Mouse (Mus musculus) kidney, embryonic 16.5 days (tissue): ENCODE measurements around the gene Rbfox3. TPM values are rescaled to one million over a fixed set of nuclear protein-coding genes. Genes with fewer than 3 reads are reported as not detected.

Source experiments
- ATAC-seq: fragments of 200-750 bp; cut with Nextera tagmentation; 2 replicates; pipeline ENCODE4 v1.8.0; 2017; ENCODE audit warnings: moderate TSS enrichment; ENCODE audit not compliant: low FRiP score, low TSS enrichment
- H3K27ac ChIP-seq: fragments of 300-500 bp; sonication (generic); 2 replicates; pipeline ENCODE4 v1.5.1; 2014; ENCODE audit warnings: low read length
- H3K27me3 ChIP-seq: fragments of 300-500 bp; sonication (generic); 2 replicates; pipeline ENCODE4 v1.6.1; 2014; ENCODE audit warnings: low read length, control low read depth, mixed read lengths; ENCODE audit not compliant: insufficient read depth
- H3K36me3 ChIP-seq: fragments of 300-500 bp; sonication (generic); 2 replicates; pipeline ENCODE4 v1.6.1; 2014; ENCODE audit warnings: low read length, control low read depth, mixed read lengths; ENCODE audit not compliant: insufficient read depth
- H3K4me1 ChIP-seq: fragments of 300-500 bp; sonication (generic); 2 replicates; pipeline ENCODE4 v1.6.1; 2014; ENCODE audit warnings: low read length, control low read depth, mixed read lengths; ENCODE audit not compliant: insufficient read depth
- H3K4me2 ChIP-seq: fragments of 300-500 bp; sonication (generic); replicated peaks from 2 replicates; pipeline ENCODE4 v1.6.1; 2014; ENCODE audit warnings: low read depth, low read length
- H3K4me3 ChIP-seq: fragments of 300-500 bp; sonication (generic); 2 replicates; pipeline ENCODE4 v1.5.1; 2014; ENCODE audit warnings: mild to moderate bottlenecking, low read length
- H3K9ac ChIP-seq: fragments of 300-500 bp; sonication (generic); replicated peaks from 2 replicates; pipeline ENCODE4 v1.6.1; 2014; ENCODE audit warnings: low read length
- H3K9me3 ChIP-seq: fragments of 300-500 bp; sonication (generic); 2 replicates; pipeline ENCODE4 v1.6.1; 2016; ENCODE audit warnings: low read length, control low read depth
- whole genome bisulfite sequencing: fragments of 180-500 bp; shearing (Covaris S2); extraction: QIAGEN DNeasy Blood & Tissue Kit; methylation state at CpG from one replicate; pipeline ENCODE4 v1.1.7; 2014; 5-methylcytosine and 5-hydroxymethylcytosine counted together
- polyA plus RNA-seq: library from polyadenylated mRNA; unstranded; fragments of >200 nt; fragmentation: Nextera tagmentation; extraction: Ambion mirVana; gene quantifications from 2 replicates; pipeline ENCODE4 v1.2.1, GENCODE M21; 2015

Rbfox3 gene
- polyA plus RNA-seq, 1 experiment from 2014 or later, result 1.0 TPM

GRCm38 (mm10) chr11:118583573-118583972 is 327.8 kb downstream of the Rbfox3 start:
- Histone ChIP-seq H3K4me3 (no peak overlapping the region), H3K27ac (no peak overlapping the region)
- 83% methylated on average over 8 of the region's 8 CpGs for WGBS

DNA sequence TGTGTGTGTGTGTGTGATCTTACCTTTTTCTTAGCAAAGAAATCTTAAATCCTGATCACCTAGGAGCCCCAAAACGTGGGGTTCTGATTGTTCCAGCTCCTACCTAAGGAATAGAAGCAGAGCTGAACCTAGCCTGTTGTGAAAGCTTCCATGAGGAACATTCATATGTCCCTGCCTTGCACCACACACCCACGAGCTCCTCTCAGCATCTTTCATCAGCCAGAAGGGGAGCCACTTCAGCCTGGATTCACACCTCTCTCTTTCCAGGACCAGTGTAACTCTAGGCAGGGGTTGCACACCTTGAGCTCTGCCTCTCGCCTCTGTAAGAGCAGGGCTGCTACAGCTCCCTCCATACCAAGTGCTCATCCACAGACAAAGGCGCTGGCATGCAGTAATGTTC is 330.4 kb downstream of the Rbfox3 start:
- no peak for ATAC-seq
- no peaks in the 10 kb centered on the region for H3K36me3 ChIP-seq
- H3K4me2 ChIP-seq, result no peak overlapping the region
- 51% methylated on average over 4 of the region's 4 CpGs for WGBS
- H3K4me3 ChIP-seq, result no peak overlapping the region
- peaks cover 10% of the 10 kb centered on the region; the same call in 1 of the 2 replicates for H3K27me3 ChIP-seq
- H3K27ac ChIP-seq, result no peak overlapping the region
- no peak overlapping the region for H3K9ac ChIP-seq
- no peaks in the 10 kb centered on the region for H3K4me1 ChIP-seq
- H3K9me3 ChIP-seq, result no peaks in the 10 kb centered on the region

More at GRCm38 (mm10) chr11:118583573-118583972, 327.8 kb downstream of the Rbfox3 start:
- H3K4me2 ChIP-seq, result no peak overlapping the region
- H3K36me3 ChIP-seq, result no peaks in the 10 kb centered on the region
- no peaks in the 10 kb centered on the region for H3K9me3 ChIP-seq
- H3K27me3 ChIP-seq, result peaks cover 4% of the 10 kb centered on the region; the same call in 1 of the 2 replicates
- no peaks in the 10 kb centered on the region for H3K4me1 ChIP-seq
- no peak for ATAC-seq
- no peak overlapping the region for H3K9ac ChIP-seq

- no peak overlapping the region for H3K27ac ChIP-seq
- H3K4me3 ChIP-seq, result no peak overlapping the region
- H3K9me3 ChIP-seq, result no peaks in the 10 kb centered on the region
- H3K36me3 ChIP-seq, result no peaks in the 10 kb centered on the region
- WGBS, result 76% methylated on average over 8 of the region's 8 CpGs
- H3K4me2 ChIP-seq, result no peak overlapping the region
- peaks cover 14% of the 10 kb centered on the region; the same call in 1 of the 2 replicates for H3K27me3 ChIP-seq
- H3K4me1 ChIP-seq, result no peaks in the 10 kb centered on the region
- H3K9ac ChIP-seq, result no peak overlapping the region
- ATAC-seq, result no peak
Observed at GRCm38 (mm10) chr11:118579622-118580021, 331.8 kb downstream of the Rbfox3 start.

- H3K9ac ChIP-seq, result no peak overlapping the region
- H3K4me1 ChIP-seq, result no peaks in the 10 kb centered on the region
- peaks cover 28% of the 10 kb centered on the region for H3K27me3 ChIP-seq
- H3K9me3 ChIP-seq, result no peaks in the 10 kb centered on the region
- H3K36me3 ChIP-seq, result no peaks in the 10 kb centered on the region
- no peak for ATAC-seq
- no peak overlapping the region for H3K4me2 ChIP-seq
- H3K27ac ChIP-seq, result no peak overlapping the region
- 61% methylated on average over 15 of the region's 15 CpGs for WGBS
- H3K4me3 ChIP-seq, result no peak overlapping the region
Observed at GRCm38 (mm10) chr11:118577271-118577670, 334.1 kb downstream of the Rbfox3 start.

GRCm38 (mm10) chr11:118576611-118577010 is 334.8 kb downstream of the Rbfox3 start:
- H3K9me3 ChIP-seq, result no peaks in the 10 kb centered on the region
- WGBS, result 57% methylated on average over 8 of the region's 8 CpGs

DNA sequence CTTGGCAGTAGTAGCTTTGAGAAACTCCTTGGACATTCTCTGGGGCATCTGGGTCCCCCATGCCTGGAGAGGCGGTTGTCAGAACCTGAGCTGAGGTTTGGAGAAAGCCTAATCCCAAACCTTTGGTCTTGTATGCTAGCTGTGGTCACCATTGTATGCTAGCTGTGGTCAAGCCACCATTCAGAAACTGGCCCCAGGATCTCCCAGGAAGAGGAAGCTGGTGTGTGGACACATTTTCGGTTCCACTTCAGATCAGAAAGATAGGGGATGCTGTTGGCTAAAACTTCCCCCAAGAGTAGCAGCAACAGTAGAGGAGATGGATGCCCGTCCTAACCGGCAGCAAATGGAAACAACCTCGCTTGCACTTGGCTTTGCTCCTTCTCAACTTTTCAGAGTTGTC is 337.0 kb downstream of the Rbfox3 start:
- Histone ChIP-seq H3K27ac (no peak overlapping the region), H3K4me2 (no peak overlapping the region), H3K4me1 (no peaks in the 10 kb centered on the region), H3K27me3 (peaks cover 57% of the 10 kb centered on the region), H3K36me3 (no peaks in the 10 kb centered on the region), H3K4me3 (no peak overlapping the region), H3K9me3 (no peaks in the 10 kb centered on the region), H3K9ac (no peak overlapping the region)
- WGBS, result 84% methylated on average over 5 of the region's 5 CpGs
- no peak for ATAC-seq

More at GRCm38 (mm10) chr11:118576611-118577010, 334.8 kb downstream of the Rbfox3 start:
- Histone ChIP-seq H3K4me1 (no peaks in the 10 kb centered on the region), H3K4me2 (no peak overlapping the region), H3K4me3 (no peak overlapping the region), H3K27ac (no peak overlapping the region), H3K36me3 (no peaks in the 10 kb centered on the region), H3K9ac (no peak overlapping the region), H3K27me3 (peaks cover 35% of the 10 kb centered on the region)
- ATAC-seq, result no peak

GRCm38 (mm10) chr11:118573569-118573968 is 337.8 kb downstream of the Rbfox3 start:
- no peak overlapping the region for H3K27ac ChIP-seq
- peaks cover 62% of the 10 kb centered on the region for H3K27me3 ChIP-seq
- no peak overlapping the region for H3K4me2 ChIP-seq
- H3K36me3 ChIP-seq, result no peaks in the 10 kb centered on the region
- no peak overlapping the region for H3K4me3 ChIP-seq
- WGBS, result 0% methylated on average over 3 of the region's 3 CpGs
- H3K4me1 ChIP-seq, result no peaks in the 10 kb centered on the region
- no peaks in the 10 kb centered on the region for H3K9me3 ChIP-seq
- H3K9ac ChIP-seq, result no peak overlapping the region
- no peak for ATAC-seq

DNA sequence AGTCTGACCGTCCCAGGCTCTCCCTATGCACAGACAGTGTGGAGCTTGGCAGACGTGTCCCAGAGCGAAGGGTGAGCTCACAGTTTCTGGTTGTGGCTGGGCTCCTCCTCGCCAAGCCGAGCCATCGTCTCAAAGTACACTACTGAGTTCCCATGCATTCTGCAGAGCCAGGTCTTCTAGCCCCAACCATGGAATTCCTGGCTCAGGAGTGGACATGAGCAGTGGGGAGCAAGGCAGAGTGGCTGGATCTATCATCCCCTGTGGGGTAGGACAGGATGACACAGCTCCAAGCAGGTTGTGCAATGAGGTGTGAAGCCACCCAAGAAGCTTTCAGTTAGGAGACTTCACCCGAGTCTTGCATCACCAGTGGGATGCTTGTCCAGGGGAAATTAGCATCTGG is 338.4 kb downstream of the Rbfox3 start:
- peaks cover 65% of the 10 kb centered on the region for H3K27me3 ChIP-seq

DNA sequence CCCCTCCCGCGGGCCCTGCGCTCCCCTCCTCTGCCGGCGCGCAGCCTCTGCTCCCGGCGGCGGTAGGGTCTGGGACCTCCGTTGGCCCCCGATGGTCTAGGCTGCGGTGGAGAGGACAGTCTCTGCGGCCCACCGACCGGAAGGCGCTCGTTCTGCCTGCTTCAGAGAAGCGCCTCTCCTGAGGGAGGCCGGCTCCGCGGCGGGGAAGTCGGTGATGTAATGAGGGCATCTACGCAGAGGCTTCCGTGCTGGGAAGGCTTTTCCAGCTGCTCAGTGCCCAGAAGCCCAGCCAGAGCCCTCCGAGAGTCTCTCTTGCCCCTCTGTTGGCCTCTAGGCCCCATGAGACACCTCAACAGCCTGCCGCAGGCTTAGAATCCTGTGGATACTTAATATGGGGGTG is 341.2 kb downstream of the Rbfox3 start:
- under 1% methylated on average over 27 of the region's 27 CpGs for WGBS
- Histone ChIP-seq H3K9me3 (no peaks in the 10 kb centered on the region), H3K9ac (no peak overlapping the region), H3K36me3 (no peaks in the 10 kb centered on the region), H3K27ac (no peak overlapping the region), H3K4me3 (no peak overlapping the region), H3K4me1 (no peaks in the 10 kb centered on the region), H3K4me2 (peak overlapping the region; percentile 29), H3K27me3 (peaks cover 71% of the 10 kb centered on the region)
- no peak for ATAC-seq

More for the DNA sequence above, 338.4 kb downstream of the Rbfox3 start:
- Histone ChIP-seq H3K9me3 (no peaks in the 10 kb centered on the region), H3K4me3 (no peak overlapping the region), H3K27ac (no peak overlapping the region), H3K36me3 (no peaks in the 10 kb centered on the region), H3K4me2 (no peak overlapping the region), H3K4me1 (no peaks in the 10 kb centered on the region), H3K9ac (no peak overlapping the region)
- ATAC-seq, result no peak
- 59% methylated on average over 7 of the region's 7 CpGs for WGBS

- peaks cover 71% of the 10 kb centered on the region for H3K27me3 ChIP-seq
- H3K27ac ChIP-seq, result no peak overlapping the region
- peak overlapping the region; percentile 19 for H3K4me3 ChIP-seq
- H3K9ac ChIP-seq, result no peak overlapping the region
- WGBS, result 0% methylated on average over 40 of the region's 51 CpGs
- H3K9me3 ChIP-seq, result no peaks in the 10 kb centered on the region
- ATAC-seq, result no peak
- H3K4me2 ChIP-seq, result peak overlapping the region; percentile 29
- H3K4me1 ChIP-seq, result no peaks in the 10 kb centered on the region
- H3K36me3 ChIP-seq, result no peaks in the 10 kb centered on the region
Observed at GRCm38 (mm10) chr11:118569571-118570062, 341.8 kb downstream of the Rbfox3 start.
